Mouse (Mus musculus): Measurements from ENCODE around the gene Sufu.

Sufu gene

GRCm38 (mm10) chr19:46527632-46528528 lies 131.2 kb downstream of the Sufu start:
- in situ Hi-C loops (cut with MboI; ENCODE audit: low sequenced_read_pairs): no loop called here

GRCm38 (mm10) chr19:46528529-46529213 lies 132.0 kb downstream of the Sufu start:
- in situ Hi-C loops (cut with MboI; ENCODE audit: low sequenced_read_pairs): no loop called here

GRCm38 (mm10) chr19:46529601-46530448 lies 133.1 kb downstream of the Sufu start:
- in situ Hi-C loops (cut with MboI; ENCODE audit: low sequenced_read_pairs): no loop called here

- in situ Hi-C loops (cut with MboI; ENCODE audit: low sequenced_read_pairs): no loop called here
Observed at GRCm38 (mm10) chr19:46530449-46530990, 133.8 kb downstream of the Sufu start.

- in situ Hi-C loops (cut with MboI; ENCODE audit: low sequenced_read_pairs): no loop called here
Observed at GRCm38 (mm10) chr19:46531071-46532030, 134.7 kb downstream of the Sufu start.

GRCm38 (mm10) chr19:46532031-46532688 lies 135.5 kb downstream of the Sufu start:
- in situ Hi-C loops (cut with MboI; ENCODE audit: low sequenced_read_pairs): no loop called here

- in situ Hi-C loops (cut with MboI; ENCODE audit: low sequenced_read_pairs): no loop called here
Observed at GRCm38 (mm10) chr19:46533066-46533465, 136.4 kb downstream of the Sufu start.

- in situ Hi-C loops (cut with MboI; ENCODE audit: low sequenced_read_pairs): no loop called here
Observed at GRCm38 (mm10) chr19:46533525-46533924, 136.8 kb downstream of the Sufu start.

- in situ Hi-C loops (cut with MboI; ENCODE audit: low sequenced_read_pairs): no loop called here
Observed at GRCm38 (mm10) chr19:46534542-46535098, 137.9 kb downstream of the Sufu start.

GRCm38 (mm10) chr19:46537357-46537756 lies 140.7 kb downstream of the Sufu start:
- in situ Hi-C loops (cut with MboI; ENCODE audit: low sequenced_read_pairs): no loop called here

- in situ Hi-C loops (cut with MboI; ENCODE audit: low sequenced_read_pairs): no loop called here
Observed at GRCm38 (mm10) chr19:46538213-46538612, 141.5 kb downstream of the Sufu start.
